In the genomic region with DNA sequence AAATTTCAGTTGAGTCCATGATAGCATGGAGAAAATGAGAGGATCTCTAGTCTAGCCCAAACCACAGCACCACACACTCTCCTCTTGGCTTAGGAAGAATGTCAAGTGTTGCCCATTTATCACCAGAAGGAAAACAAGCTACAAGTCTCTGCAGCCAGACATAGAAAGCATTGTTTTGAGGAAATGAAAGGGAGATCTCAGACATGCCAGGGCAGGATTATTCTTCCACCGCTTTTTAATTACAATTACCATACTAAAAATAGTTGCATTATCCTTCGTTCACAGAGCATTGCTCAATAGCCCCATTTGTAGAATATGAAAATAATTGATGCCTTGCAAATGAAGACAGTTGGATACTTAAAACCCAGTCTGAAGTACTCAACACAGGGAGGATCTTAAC, we compare ENCODE assay signal across 28 mouse cellular contexts. TPM values are rescaled to one million over a fixed set of nuclear protein-coding genes. Genes with fewer than 3 reads are reported as not detected.
A peak's percentile ranks its signal among the peaks of the same experiment; 100 is the strongest.
DNase-seq lines count a peak whose midpoint lies in the region; ATAC-seq and TF ChIP-seq lines count a peak whose summit lies in the region.
"Had no signal": no experiment of that assay in that cellular context is flagged by ENCODE, and none has a peak within 500 bp of the region (broad histone marks: within the 10 kb centered on the region; RNA-seq: fewer than 3 reads in every experiment).

No protein-coding gene starts in this region.

- TF ChIP-seq CTCF in bone marrow macrophage, adult 2 months (IDR thresholded peaks at IDR 0.05; ENCODE audit: low read depth, low read length): no peak

- H3K4me1 ChIP-seq in bone marrow macrophage, adult 2 months (ENCODE audit: control insufficient read depth, insufficient read depth, low read length): peaks cover 46% of the 10 kb centered on the region

- ATAC-seq in erythroid progenitor cell, adult 5-6 weeks (replicated peaks; ENCODE audit: low FRiP score, poor library complexity, severe bottlenecking): no peak
- ATAC-seq: activated CD4-positive, CD25-positive, alpha-beta regulatory T cell, adult 4 months; CD4-positive, CD25-positive, alpha-beta regulatory T cell, adult 4 months; forebrain, embryonic 14.5 days; hindbrain, embryonic 16.5 days; intestine, embryonic 15.5 days had no signal

- H3K4me3 ChIP-seq in bone marrow macrophage, adult 2 months (ENCODE audit: insufficient read depth, low read length): no peak overlapping the region
- H3K4me3 ChIP-seq: embryonic facial prominence, embryonic 12.5 days; embryonic facial prominence, embryonic 15.5 days; erythroblast, embryonic 14.5 days; heart, embryonic 12.5 days; heart, embryonic 15.5 days; hindbrain, embryonic 10.5 days; hindbrain, embryonic 13.5 days; intestine, embryonic 15.5 days had no signal

- peak overlapping the region; percentile 70 for H3K27ac ChIP-seq in bone marrow macrophage, adult 2 months (ENCODE audit: insufficient read depth, low read depth, low read length)
- H3K27ac ChIP-seq: embryonic facial prominence, embryonic 12.5 days; embryonic facial prominence, embryonic 15.5 days; heart, embryonic 15.5 days; hindbrain, embryonic 10.5 days; hindbrain, embryonic 13.5 days; intestine, embryonic 15.5 days had no signal

- DNase-seq in A20 (ENCODE audit: low read depth, low spot score): peak; percentile 23
- peak; percentile 75 for DNase-seq in gonadal fat pad, adult 2 months (ENCODE audit: low read depth)
- no peak for DNase-seq in adrenal gland, adult (ENCODE audit: inconsistent age in 2 of 2, low spot score in 1 of 2)
- no peak for DNase-seq in testis, postnatal 14 days (ENCODE audit: low spot score)
- DNase-seq: adrenal gland, adult 2 months; adrenal gland, postnatal 25 days; cerebellum, adult 18-20 months; cerebellum, adult 9-10 months; cerebellum, postnatal 14 days; gastrocnemius, postnatal 25 days; heart, postnatal 10 days; heart, postnatal 36 days; kidney, adult 11 months; kidney, adult 8-10 months had no signal

- TF ChIP-seq POLR2A in bone marrow macrophage, adult 2 months (IDR thresholded peaks at IDR 0.05; ENCODE audit: borderline replicate concordance, low read depth, low read length): no peak

RNA-seq across cellular contexts. Expression of a gene that starts 12.0 kb away (rescaled TPM):
- 11.2 and 12.6 TPM in 2 replicates for polyA plus RNA-seq in bone marrow macrophage, adult 2 months (2012; ENCODE audit: insufficient read depth, insufficient read length, missing spikeins)
- polyA plus RNA-seq in gonadal fat pad, adult 2 months (2012; rRNA removed): 10.3 and 11.0 TPM in 2 replicates
- total RNA-seq in erythroid progenitor cell, adult 5-6 weeks (2015; ENCODE audit: low replicate concordance): 5.8 and 12.6 TPM in 2 replicates
- total RNA-seq in erythroid progenitor cell, adult 5-6 weeks (2017; ENCODE audit: low replicate concordance): 4.7 and 5.4 TPM in 2 replicates

Comparison
In these comparisons a context has a peak if more than half of its experiments do, and no peak if none do; other contexts are left out.
1. DNase-seq: peak in A20 (single experiment) and gonadal fat pad, adult 2 months (single experiment); none in adrenal gland, adult (0 of 2) and testis, postnatal 14 days (single experiment).